Mouse (Mus musculus): ENCODE results near the gene Srcin1.

Srcin1 gene

GRCm38 (mm10) chr11:97532950-97533582 lies 42.9 kb downstream of the Srcin1 start:
- DNase-seq (ENCODE audit: low spot score) = no peak

GRCm38 (mm10) chr11:97532354-97532753 lies 43.6 kb downstream of the Srcin1 start:
- DNase-seq (ENCODE audit: low spot score) = no peak

GRCm38 (mm10) chr11:97531381-97532260 lies 44.4 kb downstream of the Srcin1 start:
- peak; percentile 95 for DNase-seq (ENCODE audit: low spot score)

GRCm38 (mm10) chr11:97530961-97531360 lies 45.0 kb downstream of the Srcin1 start:
- DNase-seq (ENCODE audit: low spot score) = no peak

- DNase-seq (ENCODE audit: low spot score) = no peak
Measured at GRCm38 (mm10) chr11:97530069-97530468, 45.9 kb downstream of the Srcin1 start.

GRCm38 (mm10) chr11:97528282-97528808 lies 47.6 kb downstream of the Srcin1 start:
- no peak for DNase-seq (ENCODE audit: low spot score)

GRCm38 (mm10) chr11:97525313-97525712 lies 50.7 kb downstream of the Srcin1 start:
- DNase-seq (ENCODE audit: low spot score) = no peak

- no peak for DNase-seq (ENCODE audit: low spot score)
Measured at GRCm38 (mm10) chr11:97524306-97524705, 51.7 kb downstream of the Srcin1 start.

- DNase-seq (ENCODE audit: low spot score) = no peak
Measured at GRCm38 (mm10) chr11:97523827-97524261, 52.1 kb downstream of the Srcin1 start.

DNA sequence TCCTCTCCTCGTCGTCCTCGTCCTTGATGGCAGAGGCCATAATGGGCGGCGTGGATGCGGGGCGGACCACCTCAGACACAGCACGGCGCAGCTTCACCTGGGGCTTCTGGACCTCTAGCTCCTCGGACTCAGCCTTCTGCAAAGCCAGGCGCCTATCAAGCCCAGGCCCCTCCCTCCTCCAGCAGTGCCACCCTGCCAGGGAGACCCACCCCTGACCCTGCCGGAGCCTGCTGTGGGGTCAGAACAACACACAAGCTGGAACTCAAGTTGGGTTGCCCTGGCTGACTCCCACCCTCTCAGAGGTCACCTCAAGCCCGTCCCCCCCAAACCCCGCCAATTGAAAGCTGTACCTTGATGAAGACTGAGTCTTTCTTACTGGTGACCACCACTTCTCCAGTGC lies 52.9 kb downstream of the Srcin1 start:
- no peak for DNase-seq (ENCODE audit: low spot score)

DNA sequence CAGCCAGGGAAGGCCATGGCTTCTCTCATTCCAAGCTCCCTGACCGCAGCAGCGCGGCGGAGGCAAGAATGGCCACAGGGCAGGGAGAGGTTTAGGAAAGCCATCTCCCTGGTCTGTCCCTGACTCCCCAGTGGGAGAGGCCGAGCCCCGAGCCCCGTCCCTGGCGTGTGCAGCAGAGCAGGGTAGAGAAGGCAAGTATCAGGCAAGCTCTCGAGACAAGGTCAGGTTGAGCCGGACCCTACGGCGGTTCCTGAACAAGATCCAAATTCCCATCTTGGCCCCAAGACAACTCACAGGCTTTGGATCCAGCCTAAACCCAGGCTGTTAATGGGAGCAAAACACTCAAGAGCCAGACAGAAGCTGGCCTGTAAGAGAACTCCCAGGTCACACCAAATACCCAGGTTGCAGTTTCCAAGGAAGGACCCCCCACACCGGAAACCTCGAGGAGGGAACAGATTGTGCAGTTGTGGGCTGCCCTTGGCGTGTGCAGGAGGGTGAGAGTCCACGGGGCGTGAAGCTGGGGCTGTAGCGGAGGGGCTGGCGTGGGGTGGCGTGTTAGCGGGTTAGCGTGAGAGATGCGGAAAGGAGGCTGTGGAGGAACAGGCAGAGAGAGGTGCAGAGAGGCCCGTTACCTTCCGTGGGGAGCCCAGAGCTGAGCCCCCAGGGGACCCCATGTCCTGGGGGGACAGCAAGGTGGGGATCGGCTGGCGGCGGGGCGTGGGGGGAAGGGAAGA lies 54.1 kb downstream of the Srcin1 start:
- no peak for DNase-seq (ENCODE audit: low spot score)

DNA sequence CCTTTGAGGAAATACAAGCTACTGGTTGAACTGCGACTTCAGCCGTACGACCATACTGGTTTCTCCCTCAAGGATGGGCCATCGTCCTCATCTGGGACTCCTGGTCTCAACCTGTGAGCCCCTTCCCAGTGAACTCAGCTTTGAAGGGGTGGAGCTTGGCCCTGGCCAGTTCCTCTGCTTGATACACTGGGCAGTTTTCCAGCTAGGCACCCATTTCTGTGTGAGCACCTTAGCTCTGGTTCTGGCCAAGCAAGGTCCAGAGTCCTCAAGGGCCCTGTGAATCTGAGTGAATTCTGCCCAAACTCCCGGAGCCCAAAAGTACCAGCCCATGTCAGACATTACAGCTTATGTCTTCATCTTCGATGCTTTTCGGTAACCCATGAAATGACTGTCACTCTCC lies 55.4 kb downstream of the Srcin1 start:
- no peak for DNase-seq (ENCODE audit: low spot score)

DNA sequence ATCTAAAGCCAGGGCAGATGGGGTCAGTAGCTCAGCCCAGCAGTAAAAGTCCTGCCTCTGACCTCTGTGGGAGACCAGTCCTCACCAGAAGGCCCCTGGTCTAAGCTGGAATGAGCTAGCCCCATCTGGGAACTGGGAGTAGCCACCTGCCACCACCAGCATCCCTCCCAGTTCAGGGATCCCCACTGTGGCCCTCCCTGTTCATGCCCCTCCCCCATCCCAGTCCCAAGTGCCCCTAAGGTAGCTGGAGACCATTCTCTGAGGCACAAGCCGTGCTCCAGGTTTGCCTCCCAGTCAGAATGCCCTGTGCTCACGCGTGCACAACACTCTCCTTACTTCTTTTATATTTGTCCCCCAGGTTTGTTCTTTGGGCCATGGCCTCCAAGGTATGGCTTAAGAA lies 62.9 kb downstream of the Srcin1 start:
- no peak for DNase-seq (ENCODE audit: low spot score)

DNA sequence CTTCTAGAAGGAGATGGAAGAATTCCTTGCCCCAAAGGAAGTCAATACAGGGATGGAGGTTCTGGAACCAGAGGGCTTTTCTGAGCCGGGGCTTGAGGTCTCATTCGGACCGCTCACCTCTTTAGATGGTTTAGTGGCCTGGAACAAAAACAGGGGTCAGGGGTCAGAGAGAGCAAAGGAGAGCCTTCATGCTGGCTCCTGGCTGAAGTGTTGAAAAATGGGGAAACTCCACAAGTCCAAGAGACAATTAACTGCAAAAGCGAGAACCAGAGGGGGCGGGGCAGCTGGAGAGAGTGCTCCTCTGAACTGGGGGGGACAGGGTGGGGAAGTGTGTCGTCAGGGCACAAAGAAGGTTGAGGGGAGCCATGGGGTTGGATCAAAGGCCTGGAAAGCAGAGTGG lies 63.5 kb downstream of the Srcin1 start:
- no peak for DNase-seq (ENCODE audit: low spot score)

DNA sequence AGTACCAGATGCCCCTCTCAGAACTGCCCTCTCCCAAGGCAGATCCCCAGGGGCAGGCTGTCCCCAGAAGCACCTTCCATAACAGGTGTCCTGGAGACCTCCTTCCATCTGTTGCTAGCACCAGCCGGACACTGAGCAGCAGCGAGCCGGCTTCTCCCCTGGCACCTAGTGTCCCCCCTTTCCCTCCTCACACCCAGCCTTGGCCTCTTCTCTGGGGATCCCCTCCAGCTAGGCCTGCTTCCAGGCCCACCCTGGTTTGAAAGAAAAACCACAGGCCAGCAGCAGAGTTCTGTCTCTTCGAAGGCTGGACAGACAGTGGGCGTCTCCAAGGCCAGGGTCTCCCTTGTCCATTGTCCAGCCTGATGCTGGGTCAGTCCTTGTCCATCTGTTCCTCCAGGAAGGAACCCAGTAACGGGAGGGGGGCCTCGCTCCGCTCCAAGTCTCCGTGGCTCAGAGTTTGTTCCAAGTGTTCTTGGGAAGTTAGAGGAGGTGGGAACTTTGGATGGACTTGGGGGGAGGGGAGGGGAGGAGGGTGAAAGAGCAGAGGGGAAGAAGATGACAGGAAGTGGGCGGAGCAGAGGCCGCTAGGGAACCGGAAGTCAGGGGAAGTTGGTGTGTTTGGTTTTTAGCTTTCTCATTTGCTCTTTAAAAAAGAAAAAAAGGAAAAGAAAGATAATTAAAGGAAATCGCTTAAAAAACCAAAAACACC lies 64.2 kb downstream of the Srcin1 start:
- DNase-seq (ENCODE audit: low spot score) = no peak

GRCm38 (mm10) chr11:97510966-97511660 lies 64.9 kb downstream of the Srcin1 start:
- peak; percentile 70 for DNase-seq (ENCODE audit: low spot score)

- no peak for DNase-seq (ENCODE audit: low spot score)
Measured at GRCm38 (mm10) chr11:97509715-97510485, 66.1 kb downstream of the Srcin1 start.

- DNase-seq (ENCODE audit: low spot score) = no peak
Measured at GRCm38 (mm10) chr11:97509058-97509457, 66.9 kb downstream of the Srcin1 start.

GRCm38 (mm10) chr11:97508198-97508597 lies 67.8 kb downstream of the Srcin1 start:
- DNase-seq (ENCODE audit: low spot score) = no peak

- no peak for DNase-seq (ENCODE audit: low spot score)
Measured at GRCm38 (mm10) chr11:97506331-97506730, 69.7 kb downstream of the Srcin1 start.

Data from urinary bladder, postnatal 25 days (tissue).